Mouse (Mus musculus): ENCODE data around the gene Elk4. TPM values are rescaled to one million over a fixed set of nuclear protein-coding genes. Genes with fewer than 3 reads are reported as not detected.

Gene Elk4
- 12.0 and 13.8 TPM in 2 replicates for polyA plus RNA-seq (2016; fragmentation: Nextera tagmentation; extraction: Ambion mirVana)

- Histone ChIP-seq H3K4me3 (peak within 1 kb of the TSS; percentile 78), H3K9me3 (no peaks in the 10 kb centered on the region), H3K27ac (peak within 1 kb of the TSS; percentile 97), H3K27me3 (ENCODE audit: poor library complexity, severe bottlenecking) (no peaks in the 10 kb centered on the region), H3K36me3 (replicated peaks) (no peaks in the 10 kb centered on the region), H3K4me1 (peaks cover 26% of the 10 kb centered on the region)
- peak; percentile 91 for DNase-seq (ENCODE audit: extremely low spot score, low spot score)
- under 1% methylated on average over 60 of the region's 61 CpGs for WGBS
Measured at GRCm38 (mm10) chr1:132007282-132007815, at the start of gene Elk4. Gene Elk4 (plus strand): TSS chr1:132007607.

GRCm38 (mm10) chr1:131961004-131961403 lies 46.4 kb upstream of the Elk4 start:
- H3K27me3 ChIP-seq (ENCODE audit: poor library complexity, severe bottlenecking): peaks cover 77% of the 10 kb centered on the region
- peaks cover 54% of the 10 kb centered on the region for H3K4me1 ChIP-seq
- 56% methylated on average over 2 of the region's 2 CpGs for WGBS
- H3K9me3 ChIP-seq: no peaks in the 10 kb centered on the region
- H3K4me3 ChIP-seq: no peak overlapping the region
- H3K27ac ChIP-seq: no peak overlapping the region
- H3K36me3 ChIP-seq (replicated peaks): no peaks in the 10 kb centered on the region
- no peak for DNase-seq (ENCODE audit: extremely low spot score, low spot score)

- H3K27me3 ChIP-seq (ENCODE audit: poor library complexity, severe bottlenecking): peaks cover 85% of the 10 kb centered on the region
- peak within 1 kb of the TSS; percentile 93 for H3K27ac ChIP-seq
- no peaks in the 10 kb centered on the region for H3K36me3 ChIP-seq (replicated peaks)
- DNase-seq (ENCODE audit: extremely low spot score, low spot score): peak; percentile 63
- H3K9me3 ChIP-seq: no peaks in the 10 kb centered on the region
- H3K4me1 ChIP-seq: peaks cover 64% of the 10 kb centered on the region
- H3K4me3 ChIP-seq: peak within 1 kb of the TSS; percentile 96
- WGBS: under 1% methylated on average over 35 of the region's 35 CpGs
Measured at GRCm38 (mm10) chr1:131962606-131963084, 44.8 kb upstream of the Elk4 start, which contains the start of gene Slc45a3. Gene Slc45a3 (plus strand): TSS chr1:131962967.

- Histone ChIP-seq H3K4me3 (peak overlapping the region; percentile 96), H3K36me3 (replicated peaks) (no peaks in the 10 kb centered on the region), H3K4me1 (peaks cover 70% of the 10 kb centered on the region), H3K9me3 (no peaks in the 10 kb centered on the region), H3K27me3 (ENCODE audit: poor library complexity, severe bottlenecking) (peaks cover 88% of the 10 kb centered on the region), H3K27ac (peak overlapping the region; percentile 93)
- under 1% methylated on average over 76 of the region's 76 CpGs for WGBS
- DNase-seq (ENCODE audit: extremely low spot score, low spot score): peak; percentile 37
Measured at GRCm38 (mm10) chr1:131963085-131963951, 44.1 kb upstream of the Elk4 start.

- Histone ChIP-seq H3K4me3 (peak overlapping the region; percentile 96), H3K36me3 (replicated peaks) (no peaks in the 10 kb centered on the region), H3K9me3 (no peaks in the 10 kb centered on the region), H3K4me1 (peaks cover 78% of the 10 kb centered on the region), H3K27me3 (ENCODE audit: poor library complexity, severe bottlenecking) (peaks cover 95% of the 10 kb centered on the region), H3K27ac (peak overlapping the region; percentile 93)
- 27% methylated on average over 5 of the region's 5 CpGs for WGBS
- DNase-seq (ENCODE audit: extremely low spot score, low spot score): no peak
Measured at GRCm38 (mm10) chr1:131964100-131964499, 43.3 kb upstream of the Elk4 start.

- Histone ChIP-seq H3K27ac (0 out of 2 replicates have a peak overlapping the region, but pooled peaks have one; percentile 35), H3K4me1 (peaks cover 82% of the 10 kb centered on the region)
Measured at GRCm38 (mm10) chr1:131964580-131964979, 42.8 kb upstream of the Elk4 start.

GRCm38 (mm10) chr1:131965818-131966217 lies 41.6 kb upstream of the Elk4 start:
- no peaks in the 10 kb centered on the region for H3K36me3 ChIP-seq (replicated peaks)
- no peak overlapping the region for H3K4me3 ChIP-seq
- WGBS: 54% methylated on average over 5 of the region's 5 CpGs
- peaks cover 93% of the 10 kb centered on the region for H3K4me1 ChIP-seq
- peak overlapping the region; percentile 22; the same call in 1 of the 2 replicates for H3K27ac ChIP-seq
- no peak for DNase-seq (ENCODE audit: extremely low spot score, low spot score)
- no peaks in the 10 kb centered on the region for H3K9me3 ChIP-seq
- peaks cover 97% of the 10 kb centered on the region for H3K27me3 ChIP-seq (ENCODE audit: poor library complexity, severe bottlenecking)

More at GRCm38 (mm10) chr1:131964580-131964979, 42.8 kb upstream of the Elk4 start:
- no peak for DNase-seq (ENCODE audit: extremely low spot score, low spot score)
- Histone ChIP-seq H3K4me3 (peak overlapping the region; percentile 96; the same call in 1 of the 2 replicates), H3K36me3 (replicated peaks) (no peaks in the 10 kb centered on the region), H3K9me3 (no peaks in the 10 kb centered on the region), H3K27me3 (ENCODE audit: poor library complexity, severe bottlenecking) (peaks cover 97% of the 10 kb centered on the region)
- 70% methylated on average over 7 of the region's 7 CpGs for WGBS

- Histone ChIP-seq H3K36me3 (replicated peaks) (no peaks in the 10 kb centered on the region), H3K4me1 (peaks cover 100% of the 10 kb centered on the region), H3K4me3 (no peak overlapping the region), H3K9me3 (no peaks in the 10 kb centered on the region), H3K27ac (peak overlapping the region; percentile 44), H3K27me3 (ENCODE audit: poor library complexity, severe bottlenecking) (peaks cover 88% of the 10 kb centered on the region)
- no peak for DNase-seq (ENCODE audit: extremely low spot score, low spot score)
- 80% methylated on average over 7 of the region's 7 CpGs for WGBS
Measured at GRCm38 (mm10) chr1:131967336-131967735, 40.1 kb upstream of the Elk4 start.

GRCm38 (mm10) chr1:131968556-131968955 lies 38.9 kb upstream of the Elk4 start:
- Histone ChIP-seq H3K36me3 (replicated peaks) (no peaks in the 10 kb centered on the region), H3K4me1 (peaks cover 100% of the 10 kb centered on the region), H3K4me3 (no peak overlapping the region), H3K27ac (peak overlapping the region; percentile 92), H3K9me3 (no peaks in the 10 kb centered on the region), H3K27me3 (ENCODE audit: poor library complexity, severe bottlenecking) (peaks cover 79% of the 10 kb centered on the region)
- DNase-seq (ENCODE audit: extremely low spot score, low spot score): no peak
- WGBS: 27% methylated on average over 3 of the region's 3 CpGs

- WGBS: 70% methylated on average over 6 of the region's 6 CpGs
Measured at GRCm38 (mm10) chr1:131968983-131969382, 38.4 kb upstream of the Elk4 start.

GRCm38 (mm10) chr1:131969825-131970224 lies 37.6 kb upstream of the Elk4 start:
- Histone ChIP-seq H3K4me1 (peaks cover 100% of the 10 kb centered on the region), H3K27ac (peak overlapping the region; percentile 92), H3K4me3 (no peak overlapping the region), H3K27me3 (ENCODE audit: poor library complexity, severe bottlenecking) (peaks cover 78% of the 10 kb centered on the region), H3K36me3 (replicated peaks) (no peaks in the 10 kb centered on the region), H3K9me3 (no peaks in the 10 kb centered on the region)
- 37% methylated on average over 4 of the region's 4 CpGs for WGBS
- DNase-seq (ENCODE audit: extremely low spot score, low spot score): no peak

More at GRCm38 (mm10) chr1:131968983-131969382, 38.4 kb upstream of the Elk4 start:
- peak overlapping the region; percentile 92 for H3K27ac ChIP-seq
- H3K4me1 ChIP-seq: peaks cover 100% of the 10 kb centered on the region
- no peaks in the 10 kb centered on the region for H3K36me3 ChIP-seq (replicated peaks)
- H3K27me3 ChIP-seq (ENCODE audit: poor library complexity, severe bottlenecking): peaks cover 79% of the 10 kb centered on the region
- no peak for DNase-seq (ENCODE audit: extremely low spot score, low spot score)
- H3K4me3 ChIP-seq: no peak overlapping the region
- H3K9me3 ChIP-seq: no peaks in the 10 kb centered on the region

- no peak for DNase-seq (ENCODE audit: extremely low spot score, low spot score)
- 25% methylated on average over 5 of the region's 5 CpGs for WGBS
- H3K27me3 ChIP-seq (ENCODE audit: poor library complexity, severe bottlenecking): peaks cover 74% of the 10 kb centered on the region
- H3K36me3 ChIP-seq (replicated peaks): no peaks in the 10 kb centered on the region
- H3K4me1 ChIP-seq: peaks cover 100% of the 10 kb centered on the region
- peak overlapping the region; percentile 34 for H3K4me3 ChIP-seq
- peak overlapping the region; percentile 92 for H3K27ac ChIP-seq
- H3K9me3 ChIP-seq: no peaks in the 10 kb centered on the region
Measured at GRCm38 (mm10) chr1:131970322-131970660, 37.1 kb upstream of the Elk4 start.
